Mouse (Mus musculus): ENCODE results near the gene Pde4b. TPM values are rescaled to one million over a fixed set of nuclear protein-coding genes. Genes with fewer than 3 reads are reported as not detected.
A peak's percentile ranks its signal among the peaks of the same experiment; 100 is the strongest.

Pde4b gene
- polyA plus RNA-seq, 1 experiment, result 6.7 TPM

DNA sequence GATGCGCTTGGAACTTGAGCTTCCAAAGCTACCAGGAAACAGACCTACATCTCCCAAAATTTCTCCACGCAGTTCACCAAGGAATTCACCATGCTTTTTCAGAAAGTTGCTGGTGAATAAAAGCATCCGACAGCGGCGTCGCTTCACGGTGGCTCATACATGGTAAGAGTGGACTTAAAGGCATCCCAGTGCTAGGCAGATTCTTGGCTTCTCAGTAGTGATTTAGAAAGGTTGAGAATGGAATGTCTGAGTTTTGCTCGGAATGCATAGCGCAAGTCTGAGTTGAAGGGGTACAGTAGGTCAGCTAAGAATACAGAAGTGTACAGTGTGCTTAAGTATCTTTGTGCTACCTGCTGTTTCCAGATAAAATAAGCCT lies 167.9 kb downstream of the Pde4b start:
- no peak for TF ChIP-seq POLR2A (IDR thresholded peaks at IDR 0.05; ENCODE audit: insufficient read length, low read depth)
- TF ChIP-seq MYOG (IDR thresholded peaks at IDR 0.05; ENCODE audit: control insufficient read depth in 1 of 3, insufficient read depth in 1 of 3, insufficient read length in 2 of 3, low read depth in 2 of 3), result no peak
- TF ChIP-seq E2F4 (IDR thresholded peaks at IDR 0.05; ENCODE audit: insufficient read depth), result no peak

GRCm38 (mm10) chr4:102256170-102256960 lies 169.0 kb downstream of the Pde4b start:
- Histone ChIP-seq H3K4me3 (peak overlapping the region; percentile 27), H3K27me3 (ENCODE audit: control insufficient read depth, insufficient read depth, insufficient read length) (no peaks in the 10 kb centered on the region), H3K36me3 (ENCODE audit: control insufficient read depth, insufficient read depth) (no peaks in the 10 kb centered on the region), H3K79me2 (ENCODE audit: control insufficient read depth, insufficient read depth) (no peaks in the 10 kb centered on the region), H3K4me2 (ENCODE audit: low read depth) (peak overlapping the region; percentile 80), H3ac (ENCODE audit: control insufficient read depth, insufficient read length) (no peak overlapping the region)
- no peak for TF ChIP-seq SRF (IDR thresholded peaks at IDR 0.05; ENCODE audit: control insufficient read depth, insufficient read length, low read depth)
- TF ChIP-seq USF1 (IDR thresholded peaks at IDR 0.05; ENCODE audit: low read depth), result peak; percentile 5
- TF ChIP-seq POLR2AphosphoS2 (IDR thresholded peaks at IDR 0.05; ENCODE audit: insufficient read length, low read depth), result no peak
- no peak for TF ChIP-seq POLR2A (IDR thresholded peaks at IDR 0.05; ENCODE audit: insufficient read length, low read depth)
- TF ChIP-seq TCF12 (IDR thresholded peaks at IDR 0.05; ENCODE audit: insufficient read depth, poor library complexity, severe bottlenecking), result no peak
- no peak for TF ChIP-seq MYOD1 (IDR thresholded peaks at IDR 0.05; ENCODE audit: control insufficient read depth in 1 of 3, insufficient read length in 2 of 3, low read depth in 2 of 3)
- no peak for TF ChIP-seq TCF3 (IDR thresholded peaks at IDR 0.05; ENCODE audit: insufficient read length, low read depth)

More for the DNA sequence above, 167.9 kb downstream of the Pde4b start:
- Histone ChIP-seq H3K4me3 (peak overlapping the region; percentile 27), H3ac (ENCODE audit: control insufficient read depth, insufficient read length) (no peak overlapping the region), H3K4me2 (ENCODE audit: low read depth) (peak overlapping the region; percentile 80), H3K27me3 (ENCODE audit: control insufficient read depth, insufficient read depth, insufficient read length) (no peaks in the 10 kb centered on the region), H3K79me2 (ENCODE audit: control insufficient read depth, insufficient read depth) (no peaks in the 10 kb centered on the region), H3K36me3 (ENCODE audit: control insufficient read depth, insufficient read depth) (no peaks in the 10 kb centered on the region)

- TF ChIP-seq REST (IDR thresholded peaks at IDR 0.05; ENCODE audit: insufficient read depth, insufficient read length) (no peak), SRF (IDR thresholded peaks at IDR 0.05; ENCODE audit: control insufficient read depth, insufficient read length, low read depth) (no peak), TCF12 (IDR thresholded peaks at IDR 0.05; ENCODE audit: insufficient read depth, poor library complexity, severe bottlenecking) (no peak), MAX (IDR thresholded peaks at IDR 0.05; ENCODE audit: low read depth) (no peak), POLR2A (IDR thresholded peaks at IDR 0.05; ENCODE audit: insufficient read length, low read depth) (no peak), POLR2AphosphoS2 (IDR thresholded peaks at IDR 0.05; ENCODE audit: insufficient read length, low read depth) (no peak)
- H3K79me2 ChIP-seq (ENCODE audit: control insufficient read depth, insufficient read depth), result no peaks in the 10 kb centered on the region
- H3K36me3 ChIP-seq (ENCODE audit: control insufficient read depth, insufficient read depth), result no peaks in the 10 kb centered on the region
- no peak overlapping the region for H3ac ChIP-seq (ENCODE audit: control insufficient read depth, insufficient read length)
- no peak overlapping the region for H3K4me2 ChIP-seq (ENCODE audit: low read depth)
- H3K4me3 ChIP-seq, result no peak overlapping the region
- H3K27me3 ChIP-seq (ENCODE audit: control insufficient read depth, insufficient read depth, insufficient read length), result no peaks in the 10 kb centered on the region
Observed at GRCm38 (mm10) chr4:102260216-102260615, 172.9 kb downstream of the Pde4b start.

- Histone ChIP-seq H3ac (ENCODE audit: control insufficient read depth, insufficient read length) (no peak overlapping the region), H3K79me2 (ENCODE audit: control insufficient read depth, insufficient read depth) (no peaks in the 10 kb centered on the region), H3K4me3 (no peak overlapping the region), H3K4me2 (ENCODE audit: low read depth) (no peak overlapping the region), H3K36me3 (ENCODE audit: control insufficient read depth, insufficient read depth) (no peaks in the 10 kb centered on the region), H3K27me3 (ENCODE audit: control insufficient read depth, insufficient read depth, insufficient read length) (no peaks in the 10 kb centered on the region)
- no peak for TF ChIP-seq SRF (IDR thresholded peaks at IDR 0.05; ENCODE audit: control insufficient read depth, insufficient read length, low read depth)
- TF ChIP-seq TCF12 (IDR thresholded peaks at IDR 0.05; ENCODE audit: insufficient read depth, poor library complexity, severe bottlenecking), result no peak
- no peak for TF ChIP-seq CEBPB (IDR thresholded peaks at IDR 0.05; ENCODE audit: insufficient read depth, poor library complexity, severe bottlenecking)
- no peak for TF ChIP-seq USF1 (IDR thresholded peaks at IDR 0.05; ENCODE audit: low read depth)
- no peak for TF ChIP-seq MYOG (IDR thresholded peaks at IDR 0.05; ENCODE audit: control insufficient read depth in 1 of 3, insufficient read depth in 1 of 3, insufficient read length in 2 of 3, low read depth in 2 of 3)
- no peak for TF ChIP-seq MYOD1 (IDR thresholded peaks at IDR 0.05; ENCODE audit: control insufficient read depth in 1 of 3, insufficient read length in 2 of 3, low read depth in 2 of 3)
- no peak for TF ChIP-seq REST (IDR thresholded peaks at IDR 0.05; ENCODE audit: insufficient read depth, insufficient read length)
- no peak for TF ChIP-seq MAX (IDR thresholded peaks at IDR 0.05; ENCODE audit: low read depth)
- TF ChIP-seq POLR2AphosphoS2 (IDR thresholded peaks at IDR 0.05; ENCODE audit: insufficient read length, low read depth), result no peak
- TF ChIP-seq E2F4 (IDR thresholded peaks at IDR 0.05; ENCODE audit: insufficient read depth), result no peak
- TF ChIP-seq TCF3 (IDR thresholded peaks at IDR 0.05; ENCODE audit: insufficient read length, low read depth), result no peak
- TF ChIP-seq POLR2A (IDR thresholded peaks at IDR 0.05; ENCODE audit: insufficient read length, low read depth), result no peak
Observed at GRCm38 (mm10) chr4:102272313-102272712, 185.0 kb downstream of the Pde4b start.

DNA sequence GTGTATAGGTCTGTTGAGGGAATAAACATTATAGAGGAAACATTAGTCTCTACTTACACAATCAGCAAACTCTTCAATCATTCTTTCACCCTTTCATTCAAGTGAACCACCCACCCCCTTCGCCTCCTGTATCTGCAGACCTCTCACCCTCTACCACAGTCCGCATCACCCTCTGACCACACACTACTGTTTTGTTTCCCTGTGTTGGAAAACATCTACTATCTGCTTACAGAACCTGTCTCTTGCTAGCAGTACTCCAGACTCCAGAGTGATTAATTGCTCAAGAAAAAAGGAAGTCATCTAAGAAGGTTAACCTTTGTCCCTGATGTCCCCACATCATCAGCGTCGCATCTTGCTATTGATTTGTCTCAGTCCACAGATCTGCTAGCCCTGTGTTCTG lies 185.4 kb downstream of the Pde4b start:
- no peaks in the 10 kb centered on the region for H3K36me3 ChIP-seq (ENCODE audit: control insufficient read depth, insufficient read depth)
- no peak overlapping the region for H3K4me2 ChIP-seq (ENCODE audit: low read depth)
- no peak overlapping the region for H3K4me3 ChIP-seq
- H3ac ChIP-seq (ENCODE audit: control insufficient read depth, insufficient read length), result no peak overlapping the region
- TF ChIP-seq TCF3 (IDR thresholded peaks at IDR 0.05; ENCODE audit: insufficient read length, low read depth) (no peak), POLR2AphosphoS2 (IDR thresholded peaks at IDR 0.05; ENCODE audit: insufficient read length, low read depth) (no peak), E2F4 (IDR thresholded peaks at IDR 0.05; ENCODE audit: insufficient read depth) (no peak), TCF12 (IDR thresholded peaks at IDR 0.05; ENCODE audit: insufficient read depth, poor library complexity, severe bottlenecking) (no peak), REST (IDR thresholded peaks at IDR 0.05; ENCODE audit: insufficient read depth, insufficient read length) (no peak)
- H3K27me3 ChIP-seq (ENCODE audit: control insufficient read depth, insufficient read depth, insufficient read length), result no peaks in the 10 kb centered on the region
- no peaks in the 10 kb centered on the region for H3K79me2 ChIP-seq (ENCODE audit: control insufficient read depth, insufficient read depth)

Data from myocyte (in vitro differentiated cells).